Mouse (Mus musculus) lung, adult 2 months (tissue): ENCODE measurements around the gene Slc35e2. TPM values are rescaled to one million over a fixed set of nuclear protein-coding genes. Genes with fewer than 3 reads are reported as not detected.
"Not testable (repeated sequence)": the region's sequence is repeated elsewhere in the genome, so short reads cannot be mapped to it uniquely, and the experiment has no call there.

Experiments
- DNase-seq: peaks from one replicate; pipeline ENCODE4 v3.0.0; 2022
- H3K4me1 ChIP-seq: fragments of 200-500 bp; 2 replicates; pipeline ENCODE4 v1.6.1; 2011; ENCODE audit warnings: low read length; ENCODE audit not compliant: control insufficient read depth, insufficient read depth
- H3K4me3 ChIP-seq: fragments of 200-500 bp; replicated peaks from 2 replicates; pipeline ENCODE3; 2011; ENCODE audit warnings: low read depth, mild to moderate bottlenecking, control low read depth, low read length; ENCODE audit errors: extremely low read depth
- CTCF ChIP-seq: fragments of 200-500 bp; IDR thresholded peaks from 2 replicates; pipeline ENCODE4 v1.5.1; 2011; ENCODE audit warnings: mild to moderate bottlenecking, low read length, control low read depth; ENCODE audit not compliant: insufficient read depth
- POLR2A ChIP-seq: fragments of 200-500 bp; IDR thresholded peaks from 2 replicates; pipeline ENCODE4 v1.6.1; 2011; ENCODE audit warnings: low read depth, mild to moderate bottlenecking, control low read depth, low read length, borderline replicate concordance; ENCODE audit errors: extremely low read depth
- WGBS: fragments of 180-500 bp; shearing (Covaris S2); methylation state at CpG from one replicate; pipeline ENCODE4 v1.1.7; 2018; 5-methylcytosine and 5-hydroxymethylcytosine counted together
- polyA plus RNA-seq: library from polyadenylated mRNA; depleted of rRNA; stranded (reverse); fragments of >200 nt; gene quantifications from 2 replicates; pipeline ENCODE4 v1.2.3, GENCODE M21; 2012

Slc35e2 gene
- polyA plus RNA-seq, 1 experiment: 6.6 TPM

GRCm38 (mm10) chr4:155611860-155612259 lies 10.6 kb downstream of the Slc35e2 start:
- H3K4me1 ChIP-seq: no peaks in the 10 kb centered on the region
- TF ChIP-seq CTCF: no peak
- no peak for TF ChIP-seq POLR2A
- 94% methylated on average over 3 of the region's 3 CpGs for WGBS

GRCm38 (mm10) chr4:155613264-155613663 lies 12.0 kb downstream of the Slc35e2 start:
- WGBS: 93% methylated on average over 3 of the region's 3 CpGs
- no peak overlapping the region for H3K4me3 ChIP-seq
- no peak for TF ChIP-seq POLR2A
- H3K4me1 ChIP-seq: no peaks in the 10 kb centered on the region
- DNase-seq: no peak

More at GRCm38 (mm10) chr4:155611860-155612259, 10.6 kb downstream of the Slc35e2 start:
- H3K4me3 ChIP-seq: no peak overlapping the region
- no peak for DNase-seq

DNA sequence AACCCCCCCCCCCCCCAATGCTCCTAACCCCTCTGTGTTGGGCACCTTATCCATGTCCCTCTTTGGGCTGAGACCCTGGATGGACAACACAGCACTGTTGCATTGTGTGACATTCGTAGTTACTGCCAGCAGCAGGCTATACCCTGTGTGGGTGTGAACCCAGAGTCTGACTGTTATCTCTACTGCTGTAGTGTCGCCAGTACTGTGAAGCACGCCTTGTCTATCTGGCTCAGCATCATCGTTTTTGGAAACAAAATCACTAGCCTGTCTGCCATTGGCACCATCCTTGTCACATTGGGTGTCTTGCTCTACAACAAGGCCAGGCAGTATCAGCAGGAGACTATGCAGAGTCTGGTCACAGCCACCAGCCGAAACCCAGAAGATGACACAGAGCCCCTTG lies 17.1 kb downstream of the Slc35e2 start:
- WGBS: 91% methylated on average over 5 of the region's 5 CpGs
- no peak for DNase-seq
- TF ChIP-seq CTCF (no peak), POLR2A (no peak)
- H3K4me1 ChIP-seq: no peaks in the 10 kb centered on the region
- H3K4me3 ChIP-seq: no peak overlapping the region

DNA sequence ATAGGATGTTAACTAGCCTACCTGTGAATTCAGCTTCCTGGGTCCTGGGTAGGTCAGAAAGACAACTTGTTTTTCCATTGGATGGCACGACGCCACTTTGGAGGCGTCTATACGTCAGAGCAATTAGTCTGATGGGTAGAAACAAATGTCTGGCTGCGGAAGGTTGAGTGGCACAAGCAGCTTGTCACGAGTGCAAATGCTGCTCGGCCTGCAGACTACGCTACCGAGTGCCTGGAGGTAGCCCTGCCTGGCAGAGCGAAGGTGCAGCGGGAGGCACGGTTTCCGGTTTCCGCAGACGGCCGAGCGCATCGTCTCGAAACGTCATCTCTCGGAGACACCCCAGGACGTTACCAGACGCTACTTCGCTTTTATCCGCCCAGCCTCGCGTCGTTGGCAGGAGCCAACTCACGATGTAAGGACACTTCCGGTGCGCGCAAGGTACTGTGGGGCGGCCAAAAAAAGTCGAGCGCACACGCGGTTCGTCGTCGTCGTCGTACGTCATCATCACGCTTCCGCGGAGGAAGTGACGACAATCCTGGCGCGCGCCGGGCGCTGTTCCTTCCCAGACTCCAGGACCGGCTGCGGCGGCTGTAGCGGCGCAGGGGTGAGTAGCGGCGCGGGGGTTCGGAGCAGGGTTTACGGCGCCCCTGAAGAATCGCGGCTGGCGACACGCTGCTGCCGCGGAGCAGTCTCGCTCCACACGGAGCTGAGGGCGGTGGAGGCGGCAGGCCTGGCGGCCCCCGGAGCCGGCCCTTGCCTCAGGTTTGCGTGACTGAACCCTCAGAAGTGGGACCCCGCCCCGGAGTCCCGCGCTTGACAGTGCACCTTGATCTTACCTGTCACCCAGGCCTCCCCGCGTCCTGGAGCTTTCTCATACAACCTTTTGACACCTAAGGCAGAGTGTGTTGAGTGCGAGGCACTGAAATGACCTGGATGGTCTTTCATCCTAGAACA lies 23.4 kb downstream of the Slc35e2 start, which contains the start of gene Cdk11b:
TSS of gene Cdk11b (plus strand) at position 517 of the 954 bp plus-strand sequence.
- H3K4me1 ChIP-seq: peaks cover 5% of the 10 kb centered on the region
- peak; percentile 95 for DNase-seq
- peak within 1 kb of the TSS; percentile 96 for H3K4me3 ChIP-seq
- TF ChIP-seq POLR2A (peak; percentile 93; the same call in 1 of the 2 replicates), CTCF (no peak)
- under 1% methylated on average over 84 of the region's 84 CpGs for WGBS

- no peak for TF ChIP-seq POLR2A
- TF ChIP-seq CTCF: no peak
- WGBS: 57% methylated on average over 6 of the region's 6 CpGs
- Histone ChIP-seq H3K4me1 (peaks cover 3% of the 10 kb centered on the region), H3K4me3 (no peak overlapping the region)
- DNase-seq: no peak
Observed at GRCm38 (mm10) chr4:155630267-155630666, 29.1 kb downstream of the Slc35e2 start.

DNA sequence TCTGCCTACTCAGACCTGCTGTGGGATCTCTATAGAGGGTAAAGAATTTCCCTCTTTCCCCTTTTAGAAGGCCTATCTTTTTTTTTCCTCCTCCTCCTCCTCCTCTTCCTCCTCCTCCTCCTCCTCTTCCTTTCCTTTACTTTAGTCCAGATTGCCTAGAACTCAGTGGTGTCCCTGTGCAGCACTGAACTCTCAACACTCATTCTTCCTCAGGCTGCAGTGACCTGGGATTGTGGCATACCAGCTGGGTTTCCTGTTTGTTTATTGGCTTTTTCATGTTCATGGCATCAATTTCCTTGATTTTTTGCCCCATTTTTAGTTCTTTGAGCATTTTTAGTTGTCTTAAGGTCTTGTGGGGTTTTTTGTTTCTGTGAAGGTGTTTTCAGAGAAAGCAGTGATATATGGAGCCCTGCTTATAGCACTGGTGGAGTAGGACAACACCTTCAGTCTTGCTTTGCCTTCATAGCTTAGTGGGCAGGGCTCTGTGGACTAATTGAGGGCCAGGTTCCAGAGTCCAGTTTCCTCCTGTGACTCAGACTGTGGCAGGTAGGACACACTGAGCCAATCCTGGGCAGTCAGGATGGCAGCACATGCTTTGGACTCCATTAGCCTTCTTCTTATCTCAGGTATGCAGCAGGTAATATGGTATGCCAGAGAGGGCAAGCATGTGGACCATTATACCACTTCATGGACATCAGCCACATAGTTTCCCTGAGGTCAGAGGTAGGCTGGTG lies 34.7 kb downstream of the Slc35e2 start:
- DNase-seq: no peak
- TF ChIP-seq CTCF (no peak), POLR2A (no peak)
- H3K4me3 ChIP-seq: no peak overlapping the region
- H3K4me1 ChIP-seq: no peaks in the 10 kb centered on the region

GRCm38 (mm10) chr4:155643531-155643930 lies 42.3 kb downstream of the Slc35e2 start:
- no peak for DNase-seq
- 89% methylated on average over 1 of the region's 1 CpGs for WGBS
- TF ChIP-seq CTCF: no peak
- TF ChIP-seq POLR2A: no peak
- H3K4me1 ChIP-seq: no peaks in the 10 kb centered on the region
- no peak overlapping the region for H3K4me3 ChIP-seq

DNA sequence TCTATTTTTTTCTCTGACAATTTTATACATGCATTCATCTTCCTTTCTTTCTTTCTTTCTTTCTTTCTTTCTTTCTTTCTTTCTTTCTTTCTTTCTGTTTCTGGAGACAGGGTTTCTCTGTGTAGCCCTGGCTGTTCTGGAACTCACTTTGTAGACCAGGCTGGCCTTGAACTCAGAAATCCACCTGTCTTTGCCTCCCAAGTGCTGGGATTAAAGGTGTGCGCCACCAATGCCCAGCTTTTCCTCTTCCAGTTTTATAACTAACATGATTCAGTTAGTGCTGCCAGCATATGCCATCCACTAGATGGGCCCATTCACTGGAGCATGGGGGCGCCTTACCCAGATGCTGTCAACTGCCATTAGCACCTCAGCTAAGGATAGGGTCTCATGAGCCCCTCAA lies 44.1 kb downstream of the Slc35e2 start, which contains the start of gene Gm10563:
TSS of gene Gm10563 (minus strand) at position 101 of the 400 bp plus-strand sequence.
- WGBS: 97% methylated on average over 2 of the region's 2 CpGs
- not testable (repeated sequence) for H3K4me1 ChIP-seq, H3K4me3 ChIP-seq, DNase-seq

DNA sequence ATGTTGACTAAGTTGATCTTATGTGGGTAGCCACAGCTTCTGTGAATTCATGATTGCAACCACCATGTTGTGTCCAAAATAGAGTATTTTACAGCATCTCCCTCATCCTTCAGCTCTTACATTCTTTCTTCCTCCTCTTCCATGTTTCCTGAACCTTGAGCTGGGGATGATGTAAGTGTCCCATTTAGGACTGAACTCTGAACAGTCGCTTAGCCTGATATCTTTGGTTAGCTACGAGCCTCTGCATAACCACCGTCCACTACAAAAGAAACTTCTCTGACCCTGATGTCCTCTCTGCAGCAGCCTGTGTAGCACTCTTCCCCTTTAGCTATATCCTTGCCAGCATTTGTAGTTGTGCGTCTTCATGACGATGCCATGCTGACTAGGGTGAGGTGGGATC lies 44.5 kb downstream of the Slc35e2 start:
- WGBS: 91% methylated on average over 5 of the region's 5 CpGs
- TF ChIP-seq POLR2A (no peak), CTCF (no peak)
- Histone ChIP-seq H3K4me3 (no peak overlapping the region), H3K4me1 (no peaks in the 10 kb centered on the region)
- DNase-seq: no peak
